In the genomic region with DNA sequence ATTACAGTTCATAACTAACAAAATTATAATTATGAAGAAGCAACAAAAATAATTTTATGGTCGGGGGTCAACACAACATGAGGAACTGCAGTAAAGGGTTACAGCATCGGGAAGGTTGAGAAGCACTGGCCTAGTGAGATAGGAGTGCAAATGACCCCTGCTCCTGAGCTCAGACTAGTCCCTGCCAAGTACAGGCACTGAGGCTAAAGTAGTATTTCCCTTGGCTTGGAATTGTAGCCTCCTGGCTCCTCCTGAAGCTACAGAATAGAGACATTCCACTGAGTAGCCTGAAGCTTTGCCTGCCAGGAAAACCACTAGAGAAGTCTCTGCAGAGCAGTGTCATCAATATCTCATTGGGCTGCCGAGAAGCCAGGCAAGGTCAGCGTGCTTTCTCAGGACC, we compare ENCODE assay signal across 26 mouse cellular contexts. TPM values are rescaled to one million over a fixed set of nuclear protein-coding genes. Genes with fewer than 3 reads are reported as not detected.
DNase-seq lines count a peak whose midpoint lies in the region; ATAC-seq and TF ChIP-seq lines count a peak whose summit lies in the region.
"Had no signal": no experiment of that assay in that cellular context is flagged by ENCODE, and none has a peak within 500 bp of the region (broad histone marks: within the 10 kb centered on the region; RNA-seq: fewer than 3 reads in every experiment).

No protein-coding gene starts in this region.

- no peaks in the 10 kb centered on the region for H3K36me3 ChIP-seq in kidney, postnatal 0 days (ENCODE audit: insufficient read depth, low read length)
- no peaks in the 10 kb centered on the region for H3K36me3 ChIP-seq in limb, embryonic 12.5 days
- H3K36me3 ChIP-seq: G1E; heart, embryonic 13.5 days had no signal

- TF ChIP-seq CTCF in kidney, postnatal 0 days (IDR thresholded peaks at IDR 0.05; ENCODE audit: low read depth) = no peak

- H3K4me2 ChIP-seq in kidney, postnatal 0 days (ENCODE audit: low read length) = no peak overlapping the region
- no peak overlapping the region for H3K4me2 ChIP-seq in limb, embryonic 12.5 days
- H3K4me2 ChIP-seq: heart, embryonic 13.5 days; hindbrain, embryonic 14.5 days had no signal

- H3K9me3 ChIP-seq in kidney, postnatal 0 days (replicated peaks; ENCODE audit: low read length) = no peaks in the 10 kb centered on the region
- no peaks in the 10 kb centered on the region for H3K9me3 ChIP-seq in limb, embryonic 12.5 days
- H3K9me3 ChIP-seq: G1E; heart, embryonic 13.5 days had no signal

- no peak for ATAC-seq in kidney, postnatal 0 days (replicated peaks; ENCODE audit: low FRiP score, low read depth)
- no peak for ATAC-seq in limb, embryonic 12.5 days (ENCODE audit: insufficient number of reproducible peaks, insufficient read depth, low FRiP score, low TSS enrichment, low read depth)
- ATAC-seq: forebrain, embryonic 14.5 days; midbrain, embryonic 16.5 days had no signal

- no peak overlapping the region for H3K27ac ChIP-seq in kidney, postnatal 0 days
- H3K27ac ChIP-seq in limb, embryonic 12.5 days = 0 out of 2 replicates have a peak overlapping the region, but pooled peaks have one; percentile 82
- H3K27ac ChIP-seq: heart, embryonic 13.5 days; hindbrain, embryonic 14.5 days had no signal

- DNase-seq in adrenal gland, adult 8-10 months = peak; percentile 4
- DNase-seq in adrenal gland, postnatal 25 days = no peak
- DNase-seq in kidney, adult 11 months = peak; percentile 15
- DNase-seq in kidney, adult 18-20 months = no peak
- peak; percentile 45 for DNase-seq in kidney, postnatal 0 days (ENCODE audit: low spot score)
- no peak for DNase-seq in cerebellum, adult 9-11 months
- no peak for DNase-seq in thymus, postnatal 25 days
- DNase-seq: cerebellum, adult 18-20 months; cerebellum, postnatal 36 days; heart, adult 18-20 months; lung, adult 18-20 months; lung, postnatal 36 days; right cerebral cortex, postnatal 14 days had no signal

- 52% methylated on average over 4 of the region's 4 CpGs for WGBS in kidney, postnatal 0 days
- WGBS in limb, embryonic 12.5 days = 77% methylated on average over 4 of the region's 4 CpGs

- no peaks in the 10 kb centered on the region for H3K4me1 ChIP-seq in kidney, postnatal 0 days (replicated peaks; ENCODE audit: insufficient read depth, low read length)
- peaks cover 12% of the 10 kb centered on the region for H3K4me1 ChIP-seq in limb, embryonic 12.5 days (replicated peaks)
- H3K4me1 ChIP-seq: heart, embryonic 13.5 days had no signal

- H3K4me3 ChIP-seq in kidney, postnatal 0 days (replicated peaks; ENCODE audit: low read depth, low read length) = no peak overlapping the region
- H3K4me3 ChIP-seq in limb, embryonic 12.5 days (replicated peaks) = no peak overlapping the region
- H3K4me3 ChIP-seq: heart, embryonic 13.5 days had no signal

- H3K9ac ChIP-seq in kidney, postnatal 0 days (ENCODE audit: low read depth, low read length) = no peak overlapping the region
- no peak overlapping the region for H3K9ac ChIP-seq in limb, embryonic 12.5 days (replicated peaks)
- H3K9ac ChIP-seq: heart, embryonic 13.5 days; hindbrain, embryonic 14.5 days had no signal

- H3K27me3 ChIP-seq in kidney, postnatal 0 days (ENCODE audit: insufficient read depth, low read length) = no peaks in the 10 kb centered on the region
- H3K27me3 ChIP-seq in limb, embryonic 12.5 days = no peaks in the 10 kb centered on the region
- H3K27me3 ChIP-seq: heart, embryonic 13.5 days had no signal

RNA-seq across cellular contexts. Expression of a gene that starts 53.7 kb away (rescaled TPM):
- total RNA-seq in adrenal gland, adult 8-10 months (2022) = not detected
- total RNA-seq in adrenal gland, postnatal 25 days (2021) = not detected in 2 replicates
- polyA plus RNA-seq in kidney, postnatal 0 days (2015; fragmentation: Nextera tagmentation; extraction: Ambion mirVana) = 0.18 and 0.22 TPM in 2 replicates
- polyA plus RNA-seq in limb, embryonic 12.5 days (2016; fragmentation: Nextera tagmentation; extraction: Ambion mirVana) = 0.21 TPM in 1 of 2 replicates, not detected in the other
- total RNA-seq: adrenal gland, adult 18-20 months; G1E; liver, adult 2 months; megakaryocyte-erythroid progenitor cell, adult 5-6 weeks; neutrophil, adult 5-6 weeks had no signal
- polyA plus RNA-seq: G1E; heart, embryonic 13.5 days; hindbrain, embryonic 14.5 days; intestine, embryonic 14.5 days; liver, adult 2 months; spleen, adult 2 months; stomach, embryonic 14.5 days had no signal

Comparison
In these comparisons a context has a peak if more than half of its experiments do, and no peak if none do; other contexts are left out.
1. DNase-seq: peak in adrenal gland, adult 8-10 months (single experiment), kidney, adult 11 months (single experiment) and kidney, postnatal 0 days (single experiment); none in adrenal gland, postnatal 25 days (single experiment), kidney, adult 18-20 months (single experiment), cerebellum, adult 9-11 months (single experiment) and thymus, postnatal 25 days (single experiment).